Mouse (Mus musculus): ENCODE data around the gene Ubiad1. TPM values are rescaled to one million over a fixed set of nuclear protein-coding genes. Genes with fewer than 3 reads are reported as not detected.

Ubiad1 gene
- 17.7 and 19.7 TPM in 2 replicates for polyA plus RNA-seq (2015; fragmentation: Nextera tagmentation; extraction: Ambion mirVana)

DNA sequence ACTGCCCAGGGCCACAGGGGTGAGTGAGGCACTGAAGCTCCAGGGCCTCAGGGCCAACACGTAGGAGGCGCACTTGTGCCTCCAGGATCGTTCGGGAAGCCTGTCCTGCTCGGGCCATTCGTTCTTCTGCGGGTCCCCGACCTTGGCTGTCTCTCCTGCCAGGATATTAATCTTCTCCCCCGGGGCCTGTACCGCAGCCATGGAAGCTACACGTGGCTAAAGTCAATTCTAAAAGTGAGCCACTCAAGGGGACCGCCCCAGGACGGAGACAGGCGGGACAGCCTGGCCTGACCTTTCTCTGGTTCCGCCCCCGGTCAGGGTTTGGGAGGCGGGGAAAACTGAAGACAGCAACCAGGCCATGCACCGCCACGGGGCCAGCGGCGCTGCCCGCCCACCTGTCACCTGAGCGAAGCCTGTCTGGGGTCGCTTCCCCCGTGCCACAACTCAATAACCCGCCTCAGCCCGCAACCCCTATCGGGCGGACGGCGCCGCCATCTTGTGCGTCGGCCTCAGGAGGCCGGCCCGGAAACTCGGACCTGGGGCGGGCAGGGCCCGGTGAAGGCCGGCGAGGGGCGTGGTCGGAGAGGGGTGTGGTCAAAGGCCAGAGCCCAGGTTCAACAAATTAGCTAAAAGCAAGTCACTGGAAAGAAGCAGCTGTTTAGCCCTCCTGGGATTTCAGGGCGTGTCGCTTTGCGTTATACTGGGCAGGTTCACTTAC is at the start of gene Ubiad1:
TSS of gene Ubiad1 (minus strand) at position 522 of the 718 bp plus-strand sequence.
- Histone ChIP-seq H3K4me2 (peak within 1 kb of the TSS; percentile 79), H3K9me3 (replicated peaks) (no peaks in the 10 kb centered on the region), H3K36me3 (peaks cover 2% of the 10 kb centered on the region; the same call in 1 of the 2 replicates), H3K4me1 (peaks cover 50% of the 10 kb centered on the region), H3K27me3 (replicated peaks) (no peaks in the 10 kb centered on the region), H3K9ac (replicated peaks) (peak within 1 kb of the TSS; percentile 58), H3K27ac (replicated peaks) (peak within 1 kb of the TSS; percentile 64), H3K4me3 (replicated peaks) (peak within 1 kb of the TSS; percentile 62)
- WGBS, result under 1% methylated on average over 46 of the region's 46 CpGs
- ATAC-seq (ENCODE audit: low FRiP score), result no peak

DNA sequence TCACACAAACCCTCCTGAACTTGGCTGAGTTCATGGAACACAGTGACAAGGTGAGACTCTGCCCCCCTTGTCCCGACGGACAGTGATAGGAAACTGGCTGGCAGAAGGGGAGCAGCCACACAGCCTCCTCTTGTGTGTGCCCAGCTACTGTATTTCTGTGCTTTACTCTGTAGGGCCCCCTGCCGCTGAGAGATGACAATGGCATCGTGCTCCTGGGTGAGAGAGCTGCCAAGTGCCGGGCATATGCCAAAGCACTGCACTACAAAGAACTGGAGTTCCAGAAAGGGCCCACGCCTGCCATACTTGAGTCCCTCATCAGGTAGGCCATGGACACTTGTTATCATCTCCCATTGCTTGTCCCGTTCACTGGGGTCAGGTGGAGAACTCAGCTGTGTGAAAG is 46.9 kb upstream of the Ubiad1 start:
- Histone ChIP-seq H3K4me2 (no peak overlapping the region), H3K27ac (replicated peaks) (no peak overlapping the region), H3K27me3 (replicated peaks) (no peaks in the 10 kb centered on the region), H3K9me3 (replicated peaks) (no peaks in the 10 kb centered on the region), H3K4me3 (replicated peaks) (no peak overlapping the region), H3K9ac (replicated peaks) (no peak overlapping the region), H3K4me1 (peaks cover 9% of the 10 kb centered on the region), H3K36me3 (peaks cover 73% of the 10 kb centered on the region)
- WGBS, result 78% methylated on average over 7 of the region's 7 CpGs
- no peak for ATAC-seq (ENCODE audit: low FRiP score)

- Histone ChIP-seq H3K4me3 (replicated peaks) (no peak overlapping the region), H3K36me3 (peaks cover 77% of the 10 kb centered on the region), H3K27me3 (replicated peaks) (no peaks in the 10 kb centered on the region), H3K9ac (replicated peaks) (no peak overlapping the region), H3K4me2 (no peak overlapping the region), H3K27ac (replicated peaks) (no peak overlapping the region), H3K4me1 (no peaks in the 10 kb centered on the region; the same call in 1 of the 2 replicates), H3K9me3 (replicated peaks) (no peaks in the 10 kb centered on the region)
- WGBS, result 82% methylated on average over 6 of the region's 6 CpGs
- no peak for ATAC-seq (ENCODE audit: low FRiP score)
Measured at GRCm38 (mm10) chr4:148490502-148490901, 45.9 kb upstream of the Ubiad1 start.

GRCm38 (mm10) chr4:148487841-148488240 is 43.3 kb upstream of the Ubiad1 start:
- no peak for ATAC-seq (ENCODE audit: low FRiP score)
- Histone ChIP-seq H3K4me3 (replicated peaks) (no peak overlapping the region), H3K4me2 (no peak overlapping the region), H3K4me1 (no peaks in the 10 kb centered on the region), H3K27ac (replicated peaks) (no peak overlapping the region), H3K27me3 (replicated peaks) (no peaks in the 10 kb centered on the region), H3K36me3 (peaks cover 94% of the 10 kb centered on the region), H3K9ac (replicated peaks) (no peak overlapping the region), H3K9me3 (replicated peaks) (no peaks in the 10 kb centered on the region)
- WGBS, result 86% methylated on average over 2 of the region's 2 CpGs

GRCm38 (mm10) chr4:148484511-148484910 is 39.9 kb upstream of the Ubiad1 start:
- no peak overlapping the region for H3K27ac ChIP-seq (replicated peaks)
- H3K4me2 ChIP-seq, result no peak overlapping the region
- H3K27me3 ChIP-seq (replicated peaks), result no peaks in the 10 kb centered on the region
- ATAC-seq (ENCODE audit: low FRiP score), result no peak
- no peaks in the 10 kb centered on the region for H3K9me3 ChIP-seq (replicated peaks)
- H3K4me3 ChIP-seq (replicated peaks), result no peak overlapping the region
- H3K36me3 ChIP-seq, result peaks cover 95% of the 10 kb centered on the region
- H3K9ac ChIP-seq (replicated peaks), result no peak overlapping the region
- 97% methylated on average over 12 of the region's 12 CpGs for WGBS
- H3K4me1 ChIP-seq, result no peaks in the 10 kb centered on the region

DNA sequence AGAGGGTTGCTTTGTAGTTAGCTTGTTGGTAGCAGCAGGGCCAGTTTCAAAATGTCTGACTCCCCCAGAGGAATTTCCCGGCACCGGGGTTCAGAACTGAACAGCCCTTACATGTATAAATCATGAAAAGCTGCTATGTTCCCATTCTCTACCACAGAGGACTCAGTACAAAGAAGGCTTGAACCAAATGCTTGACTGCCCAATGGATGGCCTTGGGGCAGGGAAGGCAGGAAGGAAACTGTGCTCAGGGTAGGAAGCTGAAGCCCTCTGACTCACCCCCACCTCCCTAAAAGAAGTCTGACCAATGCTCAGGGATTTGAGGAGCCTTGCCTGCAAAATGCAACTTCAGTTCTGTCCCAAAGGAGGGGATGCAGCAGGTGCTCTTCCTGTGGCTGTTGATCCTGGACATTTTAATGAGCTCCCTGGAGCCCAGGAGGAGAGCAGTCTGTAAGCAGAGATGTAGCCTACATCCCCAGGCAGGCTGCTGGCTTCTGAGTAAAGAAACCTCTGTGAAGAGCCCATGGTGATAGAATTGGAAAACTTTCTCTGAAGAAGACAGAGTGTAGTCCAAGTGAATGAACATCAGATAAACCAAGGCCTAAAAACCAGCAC is 37.1 kb upstream of the Ubiad1 start:
- Histone ChIP-seq H3K36me3 (peaks cover 96% of the 10 kb centered on the region), H3K4me3 (replicated peaks) (no peak overlapping the region), H3K9me3 (replicated peaks) (no peaks in the 10 kb centered on the region), H3K4me1 (no peaks in the 10 kb centered on the region), H3K4me2 (no peak overlapping the region), H3K27ac (replicated peaks) (no peak overlapping the region), H3K27me3 (replicated peaks) (no peaks in the 10 kb centered on the region), H3K9ac (replicated peaks) (no peak overlapping the region)
- ATAC-seq (ENCODE audit: low FRiP score), result no peak
- WGBS, result 83% methylated on average over 2 of the region's 2 CpGs

GRCm38 (mm10) chr4:148480245-148480644 is 35.7 kb upstream of the Ubiad1 start:
- H3K9ac ChIP-seq (replicated peaks), result no peak overlapping the region
- no peaks in the 10 kb centered on the region for H3K4me1 ChIP-seq
- peaks cover 96% of the 10 kb centered on the region for H3K36me3 ChIP-seq
- WGBS, result 98% methylated on average over 2 of the region's 2 CpGs
- H3K4me2 ChIP-seq, result no peak overlapping the region
- H3K27ac ChIP-seq (replicated peaks), result no peak overlapping the region
- H3K4me3 ChIP-seq (replicated peaks), result no peak overlapping the region
- H3K27me3 ChIP-seq (replicated peaks), result no peaks in the 10 kb centered on the region
- no peaks in the 10 kb centered on the region for H3K9me3 ChIP-seq (replicated peaks)
- no peak for ATAC-seq (ENCODE audit: low FRiP score)

- Histone ChIP-seq H3K4me3 (replicated peaks) (no peak overlapping the region), H3K27ac (replicated peaks) (no peak overlapping the region), H3K4me2 (no peak overlapping the region), H3K9ac (replicated peaks) (no peak overlapping the region), H3K36me3 (peaks cover 89% of the 10 kb centered on the region), H3K27me3 (replicated peaks) (no peaks in the 10 kb centered on the region), H3K9me3 (replicated peaks) (no peaks in the 10 kb centered on the region), H3K4me1 (no peaks in the 10 kb centered on the region)
- no peak for ATAC-seq (ENCODE audit: low FRiP score)
- WGBS, result 78% methylated on average over 5 of the region's 5 CpGs
Measured at GRCm38 (mm10) chr4:148473496-148473895, 28.9 kb upstream of the Ubiad1 start.

- Histone ChIP-seq H3K36me3 (peaks cover 91% of the 10 kb centered on the region), H3K27ac (replicated peaks) (no peak overlapping the region), H3K4me3 (replicated peaks) (no peak overlapping the region), H3K4me1 (no peaks in the 10 kb centered on the region), H3K9ac (replicated peaks) (no peak overlapping the region), H3K27me3 (replicated peaks) (no peaks in the 10 kb centered on the region), H3K9me3 (replicated peaks) (no peaks in the 10 kb centered on the region), H3K4me2 (no peak overlapping the region)
- no peak for ATAC-seq (ENCODE audit: low FRiP score)
- 92% methylated on average over 8 of the region's 8 CpGs for WGBS
Measured at GRCm38 (mm10) chr4:148472436-148473174, 28.0 kb upstream of the Ubiad1 start.

GRCm38 (mm10) chr4:148471363-148471806 is 26.8 kb upstream of the Ubiad1 start:
- Histone ChIP-seq H3K27ac (replicated peaks) (no peak overlapping the region), H3K9me3 (replicated peaks) (no peaks in the 10 kb centered on the region), H3K36me3 (peaks cover 91% of the 10 kb centered on the region), H3K4me1 (no peaks in the 10 kb centered on the region), H3K27me3 (replicated peaks) (no peaks in the 10 kb centered on the region), H3K9ac (replicated peaks) (no peak overlapping the region), H3K4me3 (replicated peaks) (no peak overlapping the region), H3K4me2 (no peak overlapping the region)
- WGBS, result 62% methylated on average over 10 of the region's 10 CpGs
- no peak for ATAC-seq (ENCODE audit: low FRiP score)

GRCm38 (mm10) chr4:148469487-148470252 is 25.1 kb upstream of the Ubiad1 start:
- Histone ChIP-seq H3K9me3 (replicated peaks) (no peaks in the 10 kb centered on the region), H3K27ac (replicated peaks) (no peak overlapping the region), H3K36me3 (peaks cover 91% of the 10 kb centered on the region), H3K4me2 (no peak overlapping the region), H3K27me3 (replicated peaks) (no peaks in the 10 kb centered on the region), H3K4me1 (no peaks in the 10 kb centered on the region), H3K4me3 (replicated peaks) (no peak overlapping the region), H3K9ac (replicated peaks) (no peak overlapping the region)
- no peak for ATAC-seq (ENCODE audit: low FRiP score)
- 89% methylated on average over 11 of the region's 11 CpGs for WGBS
